Mouse (Mus musculus): Measurements from ENCODE around the gene Rasl12. TPM values are rescaled to one million over a fixed set of nuclear protein-coding genes. Genes with fewer than 3 reads are reported as not detected.
A peak's percentile ranks its signal among the peaks of the same experiment; 100 is the strongest.

Rasl12 gene
- polyA plus RNA-seq, 1 experiment: 1.0 TPM

GRCm38 (mm10) chr9:65374468-65375162 is 23.7 kb upstream of the Rasl12 start:
- Histone ChIP-seq H3K27ac (ENCODE audit: insufficient read depth, low read length) (no peak overlapping the region), H3K4me3 (ENCODE audit: insufficient read depth, low read length) (no peak overlapping the region), H3K4me1 (ENCODE audit: control insufficient read depth, insufficient read depth, low read length) (no peaks in the 10 kb centered on the region)
- TF ChIP-seq CTCF (IDR thresholded peaks at IDR 0.05; ENCODE audit: borderline replicate concordance, insufficient read depth, low read length) (no peak), POLR2A (IDR thresholded peaks at IDR 0.05; ENCODE audit: low read depth, low read length) (no peak)

- TF ChIP-seq POLR2A (IDR thresholded peaks at IDR 0.05; ENCODE audit: low read depth, low read length) (no peak), CTCF (IDR thresholded peaks at IDR 0.05; ENCODE audit: borderline replicate concordance, insufficient read depth, low read length) (no peak)
- Histone ChIP-seq H3K4me1 (ENCODE audit: control insufficient read depth, insufficient read depth, low read length) (no peaks in the 10 kb centered on the region), H3K27ac (ENCODE audit: insufficient read depth, low read length) (no peak overlapping the region), H3K4me3 (ENCODE audit: insufficient read depth, low read length) (no peak overlapping the region)
Observed at GRCm38 (mm10) chr9:65375163-65375934, 23.0 kb upstream of the Rasl12 start.

GRCm38 (mm10) chr9:65381017-65381590 is 17.2 kb upstream of the Rasl12 start:
- H3K27ac ChIP-seq (ENCODE audit: insufficient read depth, low read length): no peak overlapping the region
- TF ChIP-seq CTCF (IDR thresholded peaks at IDR 0.05; ENCODE audit: borderline replicate concordance, insufficient read depth, low read length) (no peak), POLR2A (IDR thresholded peaks at IDR 0.05; ENCODE audit: low read depth, low read length) (no peak)

GRCm38 (mm10) chr9:65382031-65382750 is 16.1 kb upstream of the Rasl12 start:
- no peaks in the 10 kb centered on the region; the same call in 1 of the 2 replicates for H3K4me1 ChIP-seq (ENCODE audit: control insufficient read depth, insufficient read depth, low read length)
- TF ChIP-seq POLR2A (IDR thresholded peaks at IDR 0.05; ENCODE audit: low read depth, low read length) (no peak), CTCF (IDR thresholded peaks at IDR 0.05; ENCODE audit: borderline replicate concordance, insufficient read depth, low read length) (no peak)
- H3K4me3 ChIP-seq (ENCODE audit: insufficient read depth, low read length): no peak overlapping the region
- H3K27ac ChIP-seq (ENCODE audit: insufficient read depth, low read length): no peak overlapping the region

More at GRCm38 (mm10) chr9:65381017-65381590, 17.2 kb upstream of the Rasl12 start:
- Histone ChIP-seq H3K4me3 (ENCODE audit: insufficient read depth, low read length) (no peak overlapping the region), H3K4me1 (ENCODE audit: control insufficient read depth, insufficient read depth, low read length) (no peaks in the 10 kb centered on the region)

GRCm38 (mm10) chr9:65382751-65383097 is 15.6 kb upstream of the Rasl12 start:
- Histone ChIP-seq H3K27ac (ENCODE audit: insufficient read depth, low read length) (no peak overlapping the region), H3K4me3 (ENCODE audit: insufficient read depth, low read length) (no peak overlapping the region)

GRCm38 (mm10) chr9:65384276-65384675 is 14.0 kb upstream of the Rasl12 start:
- Histone ChIP-seq H3K4me3 (ENCODE audit: insufficient read depth, low read length) (no peak overlapping the region), H3K4me1 (ENCODE audit: control insufficient read depth, insufficient read depth, low read length) (no peaks in the 10 kb centered on the region; the same call in 1 of the 2 replicates), H3K27ac (ENCODE audit: insufficient read depth, low read length) (no peak overlapping the region)
- TF ChIP-seq POLR2A (IDR thresholded peaks at IDR 0.05; ENCODE audit: low read depth, low read length) (no peak), CTCF (IDR thresholded peaks at IDR 0.05; ENCODE audit: borderline replicate concordance, insufficient read depth, low read length) (no peak)

More at GRCm38 (mm10) chr9:65382751-65383097, 15.6 kb upstream of the Rasl12 start:
- no peaks in the 10 kb centered on the region; the same call in 1 of the 2 replicates for H3K4me1 ChIP-seq (ENCODE audit: control insufficient read depth, insufficient read depth, low read length)
- TF ChIP-seq POLR2A (IDR thresholded peaks at IDR 0.05; ENCODE audit: low read depth, low read length) (no peak), CTCF (IDR thresholded peaks at IDR 0.05; ENCODE audit: borderline replicate concordance, insufficient read depth, low read length) (no peak)

- no peaks in the 10 kb centered on the region; the same call in 1 of the 2 replicates for H3K4me1 ChIP-seq (ENCODE audit: control insufficient read depth, insufficient read depth, low read length)
- no peak overlapping the region for H3K4me3 ChIP-seq (ENCODE audit: insufficient read depth, low read length)
- no peak overlapping the region for H3K27ac ChIP-seq (ENCODE audit: insufficient read depth, low read length)
- TF ChIP-seq POLR2A (IDR thresholded peaks at IDR 0.05; ENCODE audit: low read depth, low read length) (no peak), CTCF (IDR thresholded peaks at IDR 0.05; ENCODE audit: borderline replicate concordance, insufficient read depth, low read length) (no peak)
Observed at GRCm38 (mm10) chr9:65386373-65387140, 11.7 kb upstream of the Rasl12 start.

GRCm38 (mm10) chr9:65390752-65391612 is 7.3 kb upstream of the Rasl12 start:
- Histone ChIP-seq H3K27ac (ENCODE audit: insufficient read depth, low read length) (no peak overlapping the region), H3K4me3 (ENCODE audit: insufficient read depth, low read length) (peak overlapping the region; percentile 8; the same call in 1 of the 2 replicates), H3K4me1 (ENCODE audit: control insufficient read depth, insufficient read depth, low read length) (no peaks in the 10 kb centered on the region; the same call in 1 of the 2 replicates)
- TF ChIP-seq POLR2A (IDR thresholded peaks at IDR 0.05; ENCODE audit: low read depth, low read length) (no peak), CTCF (IDR thresholded peaks at IDR 0.05; ENCODE audit: borderline replicate concordance, insufficient read depth, low read length) (no peak)

Data from embryonic fibroblast, embryonic 13.5 days (primary cell).